Mouse (Mus musculus) lung, embryonic 14.5 days (tissue): ENCODE results near the gene Unc13c. TPM values are rescaled to one million over a fixed set of nuclear protein-coding genes. Genes with fewer than 3 reads are reported as not detected.

Experiments
- ATAC-seq: fragments of 200-750 bp; cut with Nextera tagmentation; 2 replicates; pipeline ENCODE4 v1.8.0; 2017; ENCODE audit warnings: mild to moderate bottlenecking, moderate TSS enrichment, moderate library complexity; ENCODE audit not compliant: insufficient read depth
- DNase-seq: peaks from one replicate; pipeline ENCODE4 v3.0.0-alpha.2; 2015
- H3K27ac ChIP-seq: fragments of 300-500 bp; sonication (generic); 2 replicates; pipeline ENCODE4 v1.5.1; 2014; ENCODE audit warnings: low read depth, mild to moderate bottlenecking, moderate library complexity
- H3K27me3 ChIP-seq: fragments of 300-500 bp; sonication (generic); 2 replicates; pipeline ENCODE4 v1.6.1; 2014; ENCODE audit warnings: low read length, control low read depth; ENCODE audit not compliant: insufficient read depth
- H3K36me3 ChIP-seq: fragments of 300-500 bp; sonication (generic); 2 replicates; pipeline ENCODE4 v1.6.1; 2014; ENCODE audit warnings: control low read depth; ENCODE audit not compliant: insufficient read depth
- H3K4me1 ChIP-seq: fragments of 300-500 bp; sonication (generic); 2 replicates; pipeline ENCODE4 v1.6.1; 2014; ENCODE audit warnings: antibody characterized with exemption, control low read depth; ENCODE audit not compliant: insufficient read depth
- H3K4me2 ChIP-seq: fragments of 300-500 bp; sonication (generic); 2 replicates; pipeline ENCODE4 v1.6.1; 2014; ENCODE audit warnings: mild to moderate bottlenecking
- H3K4me3 ChIP-seq: fragments of 300-500 bp; sonication (generic); 2 replicates; pipeline ENCODE4 v1.5.1; 2014; ENCODE audit warnings: low read depth, low read length
- H3K9ac ChIP-seq: fragments of 300-500 bp; sonication (generic); 2 replicates; pipeline ENCODE4 v1.6.1; 2014
- H3K9me3 ChIP-seq: fragments of 300-500 bp; sonication (generic); 2 replicates; pipeline ENCODE4 v1.6.1; 2016; ENCODE audit warnings: low read depth, low read length, control low read depth
- CTCF ChIP-seq: IDR thresholded peaks from 2 replicates; pipeline ENCODE4 v1.5.1; 2016; ENCODE audit warnings: antibody characterized with exemption, low read depth
- WGBS: fragments of 180-500 bp; shearing (Covaris S2); extraction: QIAGEN DNeasy Blood & Tissue Kit; methylation state at CpG from one replicate; pipeline ENCODE4 v1.1.7; 2014; 5-methylcytosine and 5-hydroxymethylcytosine counted together
- polyA plus RNA-seq: library from polyadenylated mRNA; unstranded; fragments of >200 nt; fragmentation: Nextera tagmentation; extraction: Ambion mirVana; gene quantifications from 2 replicates; pipeline ENCODE4 v1.2.1, GENCODE M21; 2014

Gene Unc13c
- polyA plus RNA-seq, 1 experiment from 2014 or later, result 0.18 TPM

GRCm38 (mm10) chr9:73927276-73927675 is 41.5 kb downstream of the Unc13c start:
- ATAC-seq, result no peak
- no peak overlapping the region for H3K27ac ChIP-seq

GRCm38 (mm10) chr9:73922449-73923115 is 46.2 kb downstream of the Unc13c start:
- WGBS, result 66% methylated on average over 11 of the region's 11 CpGs

More at GRCm38 (mm10) chr9:73927276-73927675, 41.5 kb downstream of the Unc13c start:
- Histone ChIP-seq H3K9ac (no peak overlapping the region), H3K4me2 (no peak overlapping the region), H3K4me1 (no peaks in the 10 kb centered on the region), H3K36me3 (no peaks in the 10 kb centered on the region), H3K4me3 (no peak overlapping the region), H3K27me3 (no peaks in the 10 kb centered on the region), H3K9me3 (no peaks in the 10 kb centered on the region)
- TF ChIP-seq CTCF, result no peak
- DNase-seq, result no peak
- 57% methylated on average over 2 of the region's 2 CpGs for WGBS

DNA sequence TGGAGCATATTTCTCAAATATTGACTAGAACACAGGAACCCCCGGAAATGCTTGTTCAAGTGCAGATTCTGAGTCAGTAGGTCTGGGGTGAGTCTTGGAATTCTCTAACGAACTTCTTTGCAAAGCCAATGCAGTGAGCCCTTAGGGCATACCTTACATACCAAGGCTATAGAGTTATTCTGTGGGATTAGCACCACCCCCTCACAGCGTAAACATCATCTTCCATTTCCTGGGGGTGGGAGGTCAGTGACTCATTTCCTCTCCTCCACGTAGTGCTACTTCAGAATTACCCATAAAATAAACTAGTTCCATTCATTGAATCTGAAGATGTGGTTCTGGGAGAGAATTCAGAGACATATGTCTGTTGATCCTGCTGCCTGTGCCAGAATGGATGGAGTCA is 62.8 kb downstream of the Unc13c start:
- ATAC-seq, result no peak
- Histone ChIP-seq H3K27me3 (no peaks in the 10 kb centered on the region), H3K4me1 (no peaks in the 10 kb centered on the region), H3K36me3 (no peaks in the 10 kb centered on the region), H3K4me3 (no peak overlapping the region), H3K9ac (no peak overlapping the region), H3K9me3 (no peaks in the 10 kb centered on the region), H3K27ac (no peak overlapping the region), H3K4me2 (no peak overlapping the region)
- WGBS, result 53% methylated on average over 4 of the region's 4 CpGs
- TF ChIP-seq CTCF, result no peak
- no peak for DNase-seq

More at GRCm38 (mm10) chr9:73922449-73923115, 46.2 kb downstream of the Unc13c start:
- H3K9me3 ChIP-seq, result no peaks in the 10 kb centered on the region
- H3K27ac ChIP-seq, result no peak overlapping the region
- H3K4me1 ChIP-seq, result no peaks in the 10 kb centered on the region
- no peak overlapping the region for H3K4me2 ChIP-seq
- DNase-seq, result no peak
- H3K36me3 ChIP-seq, result no peaks in the 10 kb centered on the region
- no peak for ATAC-seq
- no peaks in the 10 kb centered on the region for H3K27me3 ChIP-seq
- no peak overlapping the region for H3K9ac ChIP-seq
- TF ChIP-seq CTCF, result no peak
- H3K4me3 ChIP-seq, result no peak overlapping the region

DNA sequence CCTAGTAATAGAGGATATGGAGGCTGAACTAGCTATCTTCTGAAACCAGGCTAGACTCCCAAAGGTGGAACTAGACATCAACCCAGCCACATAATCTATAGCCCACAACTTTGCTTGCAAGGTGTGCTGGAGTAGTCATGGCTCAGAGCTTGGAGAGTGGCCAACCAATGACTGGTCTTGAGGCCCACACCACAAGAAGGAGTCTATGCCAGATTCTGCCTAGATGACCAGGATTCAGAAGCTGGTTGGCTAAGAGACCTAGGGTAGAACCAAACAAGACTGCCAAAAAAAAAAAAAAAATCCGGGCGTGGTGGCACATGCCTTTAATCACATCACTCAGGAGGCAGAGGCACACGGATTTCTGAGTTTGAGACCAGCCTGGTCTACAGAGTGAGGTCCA is 70.2 kb downstream of the Unc13c start:
- no peaks in the 10 kb centered on the region for H3K4me1 ChIP-seq
- no peaks in the 10 kb centered on the region for H3K27me3 ChIP-seq
- H3K27ac ChIP-seq, result no peak overlapping the region
- WGBS, result 71% methylated on average over 3 of the region's 3 CpGs
- H3K36me3 ChIP-seq, result no peaks in the 10 kb centered on the region
- H3K4me2 ChIP-seq, result no peak overlapping the region
- no peaks in the 10 kb centered on the region; the same call in 1 of the 2 replicates for H3K9me3 ChIP-seq
- no peak for DNase-seq
- no peak overlapping the region for H3K4me3 ChIP-seq
- ATAC-seq, result no peak
- TF ChIP-seq CTCF, result no peak
- no peak overlapping the region for H3K9ac ChIP-seq

- whole genome bisulfite sequencing, result 73% methylated on average over 3 of the region's 3 CpGs
- H3K27ac ChIP-seq, result no peak overlapping the region
- no peak overlapping the region for H3K9ac ChIP-seq
- no peak overlapping the region for H3K4me3 ChIP-seq
- no peaks in the 10 kb centered on the region for H3K4me1 ChIP-seq
- ATAC-seq, result no peak
- TF ChIP-seq CTCF, result no peak
- H3K9me3 ChIP-seq, result no peaks in the 10 kb centered on the region; the same call in 1 of the 2 replicates
- DNase-seq, result no peak
- no peaks in the 10 kb centered on the region for H3K27me3 ChIP-seq
- H3K4me2 ChIP-seq, result no peak overlapping the region
- no peaks in the 10 kb centered on the region for H3K36me3 ChIP-seq
These were observed 72.6 kb downstream of the Unc13c start for GRCm38 (mm10) chr9:73896210-73896609.

GRCm38 (mm10) chr9:73883587-73883986 is 85.2 kb downstream of the Unc13c start:
- ATAC-seq, result peak; percentile 91
- no peaks in the 10 kb centered on the region for H3K36me3 ChIP-seq
- DNase-seq, result peak; percentile 81
- H3K4me1 ChIP-seq, result no peaks in the 10 kb centered on the region
- no peak for TF ChIP-seq CTCF
- no peaks in the 10 kb centered on the region for H3K9me3 ChIP-seq
- 30% methylated on average over 1 of the region's 1 CpGs for WGBS
- no peak overlapping the region for H3K4me2 ChIP-seq
- no peak overlapping the region for H3K27ac ChIP-seq
- H3K27me3 ChIP-seq, result no peaks in the 10 kb centered on the region
- no peak overlapping the region for H3K4me3 ChIP-seq
- no peak overlapping the region for H3K9ac ChIP-seq

- DNase-seq (peak; percentile 83), ATAC-seq (peak; percentile 82; the same call in 1 of the 2 replicates)
- 40% methylated on average over 1 of the region's 1 CpGs for WGBS
- Histone ChIP-seq H3K9ac (no peak overlapping the region), H3K36me3 (no peaks in the 10 kb centered on the region), H3K27ac (peak overlapping the region; percentile 69), H3K4me3 (no peak overlapping the region), H3K4me1 (no peaks in the 10 kb centered on the region), H3K4me2 (no peak overlapping the region), H3K27me3 (no peaks in the 10 kb centered on the region), H3K9me3 (no peaks in the 10 kb centered on the region)
- TF ChIP-seq CTCF, result no peak
These were observed 85.6 kb downstream of the Unc13c start for GRCm38 (mm10) chr9:73883143-73883542.
